Mouse (Mus musculus): Measurements from ENCODE around the gene Krt17. TPM values are rescaled to one million over a fixed set of nuclear protein-coding genes. Genes with fewer than 3 reads are reported as not detected.

The Krt17 gene
- not detected for polyA plus RNA-seq (2014; fragmentation: Illumina TruSeq; extraction: RNeasy Lipid Tissue Mini Kit (QIAGEN cat#74804); ENCODE audit: insufficient read depth, low read depth, low replicate concordance)

DNA sequence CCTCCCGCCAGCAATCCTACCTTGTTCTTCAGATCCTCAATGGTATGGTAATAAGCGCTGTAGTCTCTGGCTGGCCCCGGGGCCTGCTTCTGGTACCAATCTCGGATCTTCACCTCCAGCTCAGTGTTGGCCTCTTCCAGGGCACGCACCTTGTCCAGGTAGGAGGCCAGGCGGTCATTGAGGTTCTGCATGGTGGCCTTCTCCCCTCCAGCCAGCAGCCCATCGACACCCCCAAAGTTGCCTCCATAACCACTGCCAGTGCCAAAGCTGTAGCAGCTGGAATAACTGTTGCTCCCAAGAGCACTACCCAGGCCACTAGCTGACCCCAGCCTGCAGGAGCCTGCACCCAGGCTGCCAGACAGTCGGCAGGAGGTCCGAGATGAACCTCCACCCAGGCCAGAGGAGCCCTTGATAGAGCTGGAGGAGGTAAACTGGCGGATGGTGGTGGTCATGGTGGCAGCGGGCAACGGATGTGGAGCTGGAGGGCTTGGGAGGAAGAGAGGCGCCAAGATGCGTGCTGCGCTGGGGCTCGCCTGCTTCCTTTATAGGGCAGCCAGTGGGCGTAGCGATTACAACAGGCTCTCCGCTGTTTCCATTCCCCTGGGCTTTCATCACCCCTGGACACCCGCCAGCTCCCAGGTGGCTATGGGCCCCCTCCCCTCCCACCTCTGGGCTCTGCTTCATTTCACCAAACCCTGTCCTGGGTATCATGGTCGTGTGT, at the start of gene Krt17:
TSS of gene Krt17 (minus strand) at position 516 of the 721 bp plus-strand sequence.

DNA sequence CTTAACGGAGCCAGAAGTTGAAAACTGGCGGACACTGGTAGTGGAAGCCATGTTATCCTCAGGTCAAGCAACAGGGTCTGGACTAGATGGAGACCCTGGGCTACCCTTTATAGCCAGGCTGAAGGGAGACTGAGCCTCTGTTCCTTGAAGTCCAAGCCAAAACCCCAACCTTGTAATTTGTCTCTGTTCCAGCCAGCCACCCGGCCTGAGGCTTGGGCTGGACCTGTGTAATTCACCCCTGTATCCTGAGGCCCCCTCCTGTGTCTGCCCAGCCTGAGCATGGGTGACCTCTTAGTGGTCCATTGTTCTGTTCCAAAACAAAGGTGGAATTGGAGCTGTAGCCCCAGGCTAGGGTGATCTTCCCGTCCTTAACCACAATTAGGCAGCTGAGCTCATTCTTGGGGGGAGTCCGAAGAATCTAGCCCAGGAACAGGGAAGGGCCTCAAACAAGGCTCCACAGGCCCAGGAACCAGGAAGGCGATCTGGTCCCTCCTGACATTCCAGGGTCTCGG, 9.0 kb upstream of the Krt17 start, which contains the start of gene Krt42:
TSS of gene Krt42 (minus strand) at position 51 of the 512 bp plus-strand sequence.

DNA sequence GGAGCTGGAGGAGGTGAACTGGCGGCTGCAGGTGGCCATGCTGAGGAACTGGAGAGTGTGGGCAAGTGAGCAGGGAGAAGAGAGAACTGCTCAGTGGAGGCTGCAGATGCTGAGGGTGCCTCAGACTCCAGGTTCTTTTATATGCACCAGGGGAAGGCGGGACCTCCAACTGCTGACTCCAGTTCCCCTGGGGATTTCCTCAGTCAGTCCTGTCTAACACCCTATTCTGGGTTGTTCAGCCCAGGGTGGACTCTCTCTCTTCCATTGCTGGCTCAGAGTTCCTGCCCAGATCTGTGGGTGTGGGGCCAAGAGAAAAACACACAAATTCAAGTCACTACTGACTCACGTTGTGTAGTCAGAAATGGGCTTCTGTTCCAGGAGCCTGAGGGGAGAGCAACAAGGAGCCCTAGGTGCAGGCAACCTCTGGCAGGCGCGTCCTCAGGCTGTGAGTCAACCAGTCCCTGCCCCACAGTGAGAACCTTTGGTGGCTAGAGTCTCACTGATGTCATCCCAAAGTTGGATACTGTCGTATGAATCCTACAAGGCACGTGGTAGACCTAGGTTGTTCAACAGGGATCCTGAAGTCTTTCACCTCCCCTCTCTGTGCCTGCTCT, 11.9 kb downstream of the Krt17 start, which contains the start of gene Krt16:
TSS of gene Krt16 (minus strand) at position 51 of the 614 bp plus-strand sequence.

DNA sequence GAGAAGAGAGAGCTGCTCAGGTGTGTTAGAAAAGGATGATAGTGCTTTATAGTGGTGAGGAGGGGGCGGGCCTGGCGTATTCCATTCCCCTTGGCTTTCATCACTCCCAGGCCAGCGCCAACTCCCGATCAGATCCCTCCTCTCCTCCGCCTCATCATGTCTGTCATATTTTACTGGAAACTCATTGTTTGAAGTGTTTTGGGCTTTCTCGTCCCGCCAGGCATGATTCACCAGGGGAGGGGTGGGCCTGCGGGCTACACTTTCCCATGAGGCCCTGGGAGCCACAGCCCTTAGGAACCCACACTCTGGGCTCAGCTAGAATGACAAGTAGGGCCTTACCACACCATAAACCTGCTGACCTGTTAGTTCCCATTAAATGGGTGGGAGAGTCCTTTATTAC, 53.3 kb downstream of the Krt17 start, which contains the start of gene Krt14:
TSS of gene Krt14 (minus strand) at position 51 of the 400 bp plus-strand sequence.

Other genes starting within 250 kb of the Krt17 start
- not detected for gene Krt33a, start 244.8 kb downstream of the Krt17 start, polyA plus RNA-seq (2014; fragmentation: Illumina TruSeq; extraction: RNeasy Lipid Tissue Mini Kit (QIAGEN cat#74804); ENCODE audit: insufficient read depth, low read depth, low replicate concordance)
- not detected for gene Krt33b, start 231.2 kb downstream of the Krt17 start, polyA plus RNA-seq (2014; fragmentation: Illumina TruSeq; extraction: RNeasy Lipid Tissue Mini Kit (QIAGEN cat#74804); ENCODE audit: insufficient read depth, low read depth, low replicate concordance)
- 0.14 TPM for gene Krt34, start 219.5 kb downstream of the Krt17 start, polyA plus RNA-seq (2014; fragmentation: Illumina TruSeq; extraction: RNeasy Lipid Tissue Mini Kit (QIAGEN cat#74804); ENCODE audit: insufficient read depth, low read depth, low replicate concordance)
- not detected for gene Krt31, start 210.5 kb downstream of the Krt17 start, polyA plus RNA-seq (2014; fragmentation: Illumina TruSeq; extraction: RNeasy Lipid Tissue Mini Kit (QIAGEN cat#74804); ENCODE audit: insufficient read depth, low read depth, low replicate concordance)
- gene Krt32, start 172.8 kb downstream of the Krt17 start, polyA plus RNA-seq (2014; fragmentation: Illumina TruSeq; extraction: RNeasy Lipid Tissue Mini Kit (QIAGEN cat#74804); ENCODE audit: insufficient read depth, low read depth, low replicate concordance): not detected
- not detected for gene Krt35, start 164.8 kb downstream of the Krt17 start, polyA plus RNA-seq (2014; fragmentation: Illumina TruSeq; extraction: RNeasy Lipid Tissue Mini Kit (QIAGEN cat#74804); ENCODE audit: insufficient read depth, low read depth, low replicate concordance)
- gene Krt36, start 155.4 kb downstream of the Krt17 start, polyA plus RNA-seq (2014; fragmentation: Illumina TruSeq; extraction: RNeasy Lipid Tissue Mini Kit (QIAGEN cat#74804); ENCODE audit: insufficient read depth, low read depth, low replicate concordance): not detected
- 0.44 TPM for gene Krt13, start 139.5 kb downstream of the Krt17 start, polyA plus RNA-seq (2014; fragmentation: Illumina TruSeq; extraction: RNeasy Lipid Tissue Mini Kit (QIAGEN cat#74804); ENCODE audit: insufficient read depth, low read depth, low replicate concordance)
- gene Krt15, start 125.1 kb downstream of the Krt17 start, polyA plus RNA-seq (2014; fragmentation: Illumina TruSeq; extraction: RNeasy Lipid Tissue Mini Kit (QIAGEN cat#74804); ENCODE audit: insufficient read depth, low read depth, low replicate concordance): 1.0 TPM
- gene Krt19, start 112.4 kb downstream of the Krt17 start, polyA plus RNA-seq (2014; fragmentation: Illumina TruSeq; extraction: RNeasy Lipid Tissue Mini Kit (QIAGEN cat#74804); ENCODE audit: insufficient read depth, low read depth, low replicate concordance): 168 TPM
- gene Krt9, start 67.8 kb downstream of the Krt17 start, polyA plus RNA-seq (2014; fragmentation: Illumina TruSeq; extraction: RNeasy Lipid Tissue Mini Kit (QIAGEN cat#74804); ENCODE audit: insufficient read depth, low read depth, low replicate concordance): not detected
- 0.52 TPM for gene Krt14, start 53.5 kb downstream of the Krt17 start, polyA plus RNA-seq (2014; fragmentation: Illumina TruSeq; extraction: RNeasy Lipid Tissue Mini Kit (QIAGEN cat#74804); ENCODE audit: insufficient read depth, low read depth, low replicate concordance)
- not detected for gene Krt16, start 12.1 kb downstream of the Krt17 start, polyA plus RNA-seq (2014; fragmentation: Illumina TruSeq; extraction: RNeasy Lipid Tissue Mini Kit (QIAGEN cat#74804); ENCODE audit: insufficient read depth, low read depth, low replicate concordance)
- not detected for gene Krt42, start 8.8 kb upstream of the Krt17 start, polyA plus RNA-seq (2014; fragmentation: Illumina TruSeq; extraction: RNeasy Lipid Tissue Mini Kit (QIAGEN cat#74804); ENCODE audit: insufficient read depth, low read depth, low replicate concordance)
- 1,257 TPM for gene Eif1, start 58.9 kb upstream of the Krt17 start, polyA plus RNA-seq (2014; fragmentation: Illumina TruSeq; extraction: RNeasy Lipid Tissue Mini Kit (QIAGEN cat#74804); ENCODE audit: insufficient read depth, low read depth, low replicate concordance)
- not detected for gene Gast, start 73.4 kb upstream of the Krt17 start, polyA plus RNA-seq (2014; fragmentation: Illumina TruSeq; extraction: RNeasy Lipid Tissue Mini Kit (QIAGEN cat#74804); ENCODE audit: insufficient read depth, low read depth, low replicate concordance)
- gene Hap1, start 95.1 kb upstream of the Krt17 start, polyA plus RNA-seq (2014; fragmentation: Illumina TruSeq; extraction: RNeasy Lipid Tissue Mini Kit (QIAGEN cat#74804); ENCODE audit: insufficient read depth, low read depth, low replicate concordance): 5.0 TPM
- 137 TPM for gene Jup, start 136.7 kb upstream of the Krt17 start, polyA plus RNA-seq (2014; fragmentation: Illumina TruSeq; extraction: RNeasy Lipid Tissue Mini Kit (QIAGEN cat#74804); ENCODE audit: insufficient read depth, low read depth, low replicate concordance)
- gene P3h4, start 153.8 kb upstream of the Krt17 start, polyA plus RNA-seq (2014; fragmentation: Illumina TruSeq; extraction: RNeasy Lipid Tissue Mini Kit (QIAGEN cat#74804); ENCODE audit: insufficient read depth, low read depth, low replicate concordance): 15.4 TPM
- gene Fkbp10, start 154.7 kb upstream of the Krt17 start, polyA plus RNA-seq (2014; fragmentation: Illumina TruSeq; extraction: RNeasy Lipid Tissue Mini Kit (QIAGEN cat#74804); ENCODE audit: insufficient read depth, low read depth, low replicate concordance): 15.4 TPM
- 29.2 TPM for gene Nt5c3b, start 180.8 kb upstream of the Krt17 start, polyA plus RNA-seq (2014; fragmentation: Illumina TruSeq; extraction: RNeasy Lipid Tissue Mini Kit (QIAGEN cat#74804); ENCODE audit: insufficient read depth, low read depth, low replicate concordance)
- gene Klhl10, start 180.9 kb upstream of the Krt17 start, polyA plus RNA-seq (2014; fragmentation: Illumina TruSeq; extraction: RNeasy Lipid Tissue Mini Kit (QIAGEN cat#74804); ENCODE audit: insufficient read depth, low read depth, low replicate concordance): 0.20 TPM
- gene Klhl11, start 211.7 kb upstream of the Krt17 start, polyA plus RNA-seq (2014; fragmentation: Illumina TruSeq; extraction: RNeasy Lipid Tissue Mini Kit (QIAGEN cat#74804); ENCODE audit: insufficient read depth, low read depth, low replicate concordance): 1.3 TPM